Mouse (Mus musculus) MEL (cell line): ENCODE measurements around the gene Kncn. TPM values are rescaled to one million over a fixed set of nuclear protein-coding genes. Genes with fewer than 3 reads are reported as not detected.
A peak's percentile ranks its signal among the peaks of the same experiment; 100 is the strongest.

Experiments
- DNase-seq: peaks from one replicate; pipeline ENCODE4 v3.0.0; 2011; ENCODE audit warnings: low read depth, low spot score
- H3K27ac ChIP-seq: 2 replicates; pipeline ENCODE4 v1.5.1; 2012; ENCODE audit warnings: low read depth, mild to moderate bottlenecking, control low read depth, low read length, moderate library complexity; ENCODE audit not compliant: control insufficient read depth
- H3K27me3 ChIP-seq, 2 experiments: fragments of 150-350 bp in 1 of 2; sonication (generic) in 1 of 2; 2 replicates each; pipeline ENCODE4 v1.6.1; 2012; ENCODE audit warnings: low read length in 2 of 2, mild to moderate bottlenecking in 2 of 2, improper control_type of control experiment in 1 of 2, moderate library complexity in 1 of 2; ENCODE audit not compliant: insufficient read depth in 2 of 2, control insufficient read depth in 1 of 2
- H3K36me3 ChIP-seq, 2 experiments: 2 replicates each; pipeline ENCODE4 v1.6.1; 2012 to 2014; ENCODE audit warnings: low read length in 2 of 2, improper control_type of control experiment in 1 of 2, inconsistent platforms in 1 of 2, mild to moderate bottlenecking in 1 of 2; ENCODE audit not compliant: insufficient read depth in 2 of 2, control insufficient read depth in 1 of 2
- H3K4me1 ChIP-seq, 2 experiments: fragments of 150-350 bp in 1 of 2; sonication (generic) in 1 of 2; 2 replicates each; pipeline ENCODE4 v1.6.1; 2012; ENCODE audit warnings: low read length in 2 of 2, improper control_type of control experiment in 1 of 2, mild to moderate bottlenecking in 1 of 2; ENCODE audit not compliant: insufficient read depth in 2 of 2, control insufficient read depth in 1 of 2
- H3K4me3 ChIP-seq, 2 experiments: fragments of 150-350 bp in 1 of 2; sonication (generic) in 1 of 2; 2 replicates each; pipeline ENCODE4 v1.5.1; 2012; ENCODE audit warnings: low read depth in 2 of 2, low read length in 2 of 2, mild to moderate bottlenecking in 2 of 2, moderate library complexity in 2 of 2, control low read depth in 1 of 2, improper control_type of control experiment in 1 of 2; ENCODE audit not compliant: control insufficient read depth in 1 of 2, insufficient read depth in 1 of 2
- H3K79me2 ChIP-seq: 2 replicates; pipeline ENCODE4 v1.6.1; 2012; ENCODE audit warnings: mild to moderate bottlenecking, low read length, moderate library complexity; ENCODE audit not compliant: control insufficient read depth, poor library complexity, insufficient read depth
- H3K9ac ChIP-seq: 2 replicates; pipeline ENCODE4 v1.6.1; 2012; ENCODE audit warnings: low read depth, mild to moderate bottlenecking, control low read depth, low read length, moderate library complexity; ENCODE audit not compliant: control insufficient read depth, poor library complexity, severe bottlenecking
- H3K9me3 ChIP-seq: fragments of 150-350 bp; sonication (generic); replicated peaks from 2 replicates; pipeline ENCODE4 v1.6.1; 2012; ENCODE audit warnings: mild to moderate bottlenecking, low read length, improper control_type of control experiment, moderate library complexity; ENCODE audit not compliant: insufficient read depth
- BHLHE40 ChIP-seq: IDR thresholded peaks from 2 replicates; pipeline ENCODE4 v1.6.1; 2012; ENCODE audit warnings: low read depth, mild to moderate bottlenecking, inconsistent platforms, low read length, improper control_type of control experiment, borderline replicate concordance
- CHD1 ChIP-seq: IDR thresholded peaks from 2 replicates; pipeline ENCODE4 v1.6.1; 2012; ENCODE audit warnings: low read depth, mild to moderate bottlenecking, inconsistent platforms, low read length, improper control_type of control experiment
- CHD2 ChIP-seq: IDR thresholded peaks from 2 replicates; pipeline ENCODE4 v1.6.1; 2011; ENCODE audit warnings: low read length, improper control_type of control experiment
- CTCF ChIP-seq, 3 experiments: IDR thresholded peaks in 2 of 3; conservative IDR thresholded peaks in 1 of 3; 2 replicates each; pipeline ENCODE4 v1.5.1; 2011 to 2012; ENCODE audit warnings: low read length in 3 of 3, low read depth in 2 of 3, mild to moderate bottlenecking in 2 of 3, improper control_type of control experiment in 1 of 3, inconsistent platforms in 1 of 3, mixed read lengths in 1 of 3, moderate library complexity in 1 of 3; ENCODE audit not compliant: control insufficient read depth in 1 of 3, insufficient read depth in 1 of 3, poor library complexity in 1 of 3, severe bottlenecking in 1 of 3
- E2F4 ChIP-seq: IDR thresholded peaks from 2 replicates; pipeline ENCODE4 v1.6.1; 2011; ENCODE audit warnings: low read depth, low read length, improper control_type of control experiment, borderline replicate concordance
- ELF1 ChIP-seq: IDR thresholded peaks from 2 replicates; pipeline ENCODE4 v1.6.1; 2014; ENCODE audit warnings: low read depth, mild to moderate bottlenecking, inconsistent platforms, low read length, improper control_type of control experiment, moderate library complexity
- EP300 ChIP-seq, 2 experiments: IDR thresholded peaks; 2 replicates each; pipeline ENCODE4 v1.6.1; 2011; ENCODE audit warnings: improper control_type of control experiment in 2 of 2, low read length in 2 of 2, low read depth in 1 of 2, mild to moderate bottlenecking in 1 of 2
- ETS1 ChIP-seq: IDR thresholded peaks from 2 replicates; pipeline ENCODE4 v1.6.1; 2012; ENCODE audit warnings: low read depth, mild to moderate bottlenecking, inconsistent platforms, low read length, improper control_type of control experiment, moderate library complexity
- HCFC1 ChIP-seq: IDR thresholded peaks from 2 replicates; pipeline ENCODE4 v1.6.1; 2012; ENCODE audit warnings: low read depth, mild to moderate bottlenecking, inconsistent platforms, low read length, improper control_type of control experiment, moderate library complexity
- MXI1 ChIP-seq: IDR thresholded peaks from 2 replicates; pipeline ENCODE4 v1.6.1; 2011; ENCODE audit warnings: mild to moderate bottlenecking, low read depth, low read length, improper control_type of control experiment
- NELFE ChIP-seq: IDR thresholded peaks from 2 replicates; pipeline ENCODE4 v1.6.1; 2011; ENCODE audit warnings: low read depth, low read length, improper control_type of control experiment
- NRF1 ChIP-seq: IDR thresholded peaks from 2 replicates; pipeline ENCODE4 v1.6.1; 2014; ENCODE audit warnings: low read depth, mild to moderate bottlenecking, inconsistent platforms, low read length, improper control_type of control experiment, moderate library complexity; ENCODE audit not compliant: poor library complexity, insufficient read depth, severe bottlenecking
- POLR2AphosphoS2 ChIP-seq: IDR thresholded peaks from 2 replicates; pipeline ENCODE4 v1.6.1; 2011; ENCODE audit warnings: low read length, improper control_type of control experiment
- POLR2AphosphoS5 ChIP-seq: IDR thresholded peaks from 2 replicates; pipeline ENCODE4 v1.6.1; 2012; ENCODE audit warnings: low read depth, borderline replicate concordance, mild to moderate bottlenecking, inconsistent platforms, low read length, moderate library complexity, mixed read lengths
- RAD21 ChIP-seq: IDR thresholded peaks from 2 replicates; pipeline ENCODE4 v1.6.1; 2011; ENCODE audit warnings: mild to moderate bottlenecking, low read depth, low read length, improper control_type of control experiment
- RCOR1 ChIP-seq: IDR thresholded peaks from 2 replicates; pipeline ENCODE4 v1.6.1; 2012; ENCODE audit warnings: low read depth, mild to moderate bottlenecking, inconsistent platforms, low read length, improper control_type of control experiment
- TAL1 ChIP-seq: IDR thresholded peaks from 2 replicates; pipeline ENCODE4 v1.6.1; 2012; ENCODE audit warnings: mild to moderate bottlenecking, inconsistent platforms, low read length, moderate library complexity, mixed read lengths
- TBP ChIP-seq: IDR thresholded peaks from 2 replicates; pipeline ENCODE4 v1.8.0; 2011; ENCODE audit warnings: low read depth, low read length, improper control_type of control experiment
- TCF12 ChIP-seq: IDR thresholded peaks from 2 replicates; pipeline ENCODE4 v1.6.1; 2014; ENCODE audit warnings: low read depth, mild to moderate bottlenecking, inconsistent platforms, low read length, improper control_type of control experiment, moderate library complexity
- USF1 ChIP-seq: IDR thresholded peaks from 2 replicates; pipeline ENCODE4 v1.6.1; 2014; ENCODE audit warnings: low read depth, mild to moderate bottlenecking, inconsistent platforms, low read length, improper control_type of control experiment, moderate library complexity
- ZKSCAN1 ChIP-seq: IDR thresholded peaks from 2 replicates; pipeline ENCODE4 v1.6.1; 2012; ENCODE audit warnings: low read depth, mild to moderate bottlenecking, inconsistent platforms, low read length, improper control_type of control experiment, moderate library complexity
- ZMIZ1 ChIP-seq: IDR thresholded peaks from 2 replicates; pipeline ENCODE4 v1.6.1; 2012; ENCODE audit warnings: low read depth, mild to moderate bottlenecking, inconsistent platforms, low read length, improper control_type of control experiment, moderate library complexity
- ZNF384 ChIP-seq: IDR thresholded peaks from 2 replicates; pipeline ENCODE4 v1.6.1; 2012; ENCODE audit warnings: low read depth, mild to moderate bottlenecking, inconsistent platforms, low read length, improper control_type of control experiment
- polyA plus RNA-seq, 2 experiments: library from polyadenylated mRNA; stranded (reverse) in 1 of 2; unstranded in 1 of 2; fragments of >175 nt in 1 of 2; fragments of >200 nt in 1 of 2; gene quantifications; 2 replicates each; pipeline versions ENCODE4 v1.2.1 to v1.2.4; 2012; ENCODE audit warnings: low replicate concordance in 2 of 2, low read depth in 1 of 2; ENCODE audit not compliant: insufficient read length in 2 of 2, insufficient read depth in 1 of 2, missing spikeins in 1 of 2
- total RNA-seq: library from RNA; depleted of rRNA; stranded (reverse); fragments of 300-350 nt; gene quantifications from 2 replicates; pipeline ENCODE4 v1.2.3, GENCODE M21; 2012

Kncn gene
- total and polyA plus RNA-seq, 3 experiments: not detected

GRCm38 (mm10) chr4:115850111-115850510, 34.1 kb upstream of the Kncn start:
- Histone ChIP-seq H3K4me3 (no peak overlapping the region), H3K9ac (peak overlapping the region; percentile 3; the same call in 1 of the 2 replicates)

GRCm38 (mm10) chr4:115850631-115851030, 33.6 kb upstream of the Kncn start:
- no peak for DNase-seq
- H3K27me3 ChIP-seq: no peaks in the 10 kb centered on the region
- H3K36me3 ChIP-seq: peaks cover 6 to 45% of the 10 kb centered on the region in 2 experiments
- peaks cover 32 to 47% of the 10 kb centered on the region in 2 experiments for H3K4me1 ChIP-seq
- TF ChIP-seq POLR2AphosphoS2 (no peak), USF1 (no peak), CHD1 (no peak), NELFE (no peak), EP300 (IDR thresholded peaks at IDR 0.05; ENCODE audit: low read depth in 1 of 2, low read length in 2 of 2) (no peak), RCOR1 (no peak), MXI1 (no peak), ZNF384 (no peak), POLR2AphosphoS5 (no peak), TAL1 (no peak), ZMIZ1 (no peak), RAD21 (no peak)
- H3K9ac ChIP-seq: no peak overlapping the region
- no peak overlapping the region for H3K27ac ChIP-seq
- H3K4me3 ChIP-seq: no peak overlapping the region
- H3K79me2 ChIP-seq: no peaks in the 10 kb centered on the region
- H3K9me3 ChIP-seq: no peaks in the 10 kb centered on the region

More at GRCm38 (mm10) chr4:115850111-115850510, 34.1 kb upstream of the Kncn start:
- Histone ChIP-seq H3K27me3 (no peaks in the 10 kb centered on the region), H3K4me1 (peaks cover 29 to 43% of the 10 kb centered on the region in 2 experiments), H3K27ac (peak overlapping the region; percentile 50; the same call in 1 of the 2 replicates), H3K79me2 (no peaks in the 10 kb centered on the region), H3K36me3 (peaks cover 6 to 41% of the 10 kb centered on the region in 2 experiments), H3K9me3 (no peaks in the 10 kb centered on the region)
- no peak for DNase-seq
- TF ChIP-seq ZKSCAN1: no peak
- TF ChIP-seq TAL1: no peak
- 0 out of 2 replicates have a peak, but pooled peaks have one; percentile 24 for TF ChIP-seq ELF1

GRCm38 (mm10) chr4:115851569-115851968, 32.6 kb upstream of the Kncn start:
- Histone ChIP-seq H3K4me1 (peaks cover 39 to 52% of the 10 kb centered on the region in 2 experiments), H3K9ac (no peak overlapping the region), H3K27me3 (no peaks in the 10 kb centered on the region), H3K4me3 (no peak overlapping the region), H3K79me2 (no peaks in the 10 kb centered on the region), H3K27ac (no peak overlapping the region), H3K36me3 (peaks cover 6 to 48% of the 10 kb centered on the region in 2 experiments), H3K9me3 (no peaks in the 10 kb centered on the region)
- no peak for DNase-seq
- no peak for TF ChIP-seq ZMIZ1
- TF ChIP-seq BHLHE40: no peak
- no peak for TF ChIP-seq ZNF384
- TF ChIP-seq POLR2AphosphoS2: no peak
- TF ChIP-seq CHD2: no peak
- no peak for TF ChIP-seq TBP
- no peak for TF ChIP-seq ETS1
- TF ChIP-seq POLR2AphosphoS5: no peak
- no peak for TF ChIP-seq NRF1
- no peak for TF ChIP-seq TCF12
- no peak for TF ChIP-seq CTCF (IDR thresholded peaks at IDR 0.05 in 2 of 3, conservative IDR thresholded peaks at IDR 0.05 in 1 of 3; ENCODE audit: control insufficient read depth in 1 of 3, insufficient read depth in 1 of 3, low read depth in 2 of 3, low read length in 3 of 3, poor library complexity in 1 of 3, severe bottlenecking in 1 of 3)
- TF ChIP-seq HCFC1: no peak
- TF ChIP-seq E2F4: no peak
